Mouse (Mus musculus) embryonic fibroblast, embryonic 13.5 days (primary cell): ENCODE data around the gene Arrb1. TPM values are rescaled to one million over a fixed set of nuclear protein-coding genes. Genes with fewer than 3 reads are reported as not detected.

Source experiments
- H3K27ac ChIP-seq: 2 replicates; pipeline ENCODE4 v1.5.1; 2012; ENCODE audit warnings: low read length, control low read depth, inconsistent platforms; ENCODE audit not compliant: insufficient read depth
- H3K4me1 ChIP-seq: 2 replicates; pipeline ENCODE4 v1.6.1; 2011; ENCODE audit warnings: low read length; ENCODE audit not compliant: control insufficient read depth, insufficient read depth
- H3K4me3 ChIP-seq: 2 replicates; pipeline ENCODE4 v1.5.1; 2011; ENCODE audit warnings: mild to moderate bottlenecking, control low read depth, low read length; ENCODE audit not compliant: insufficient read depth
- CTCF ChIP-seq: IDR thresholded peaks from 2 replicates; pipeline ENCODE4 v1.5.1; 2011; ENCODE audit warnings: mild to moderate bottlenecking, control low read depth, low read length, moderate library complexity, borderline replicate concordance; ENCODE audit not compliant: insufficient read depth
- POLR2A ChIP-seq: IDR thresholded peaks from 2 replicates; pipeline ENCODE4 v1.6.1; 2011; ENCODE audit warnings: low read depth, mild to moderate bottlenecking, control low read depth, low read length, moderate library complexity
- polyA plus RNA-seq: library from polyadenylated mRNA; stranded (reverse); fragments of >200 nt; gene quantifications from 2 replicates; pipeline ENCODE4 v1.2.4, GENCODE M21; 2011; ENCODE audit warnings: low read depth; ENCODE audit not compliant: missing spikeins, insufficient read length

The Arrb1 gene
- polyA plus RNA-seq, 1 experiment = 6.4 TPM

GRCm38 (mm10) chr7:99592669-99593068, 57.4 kb downstream of the Arrb1 start:
- Histone ChIP-seq H3K27ac (no peak overlapping the region), H3K4me3 (no peak overlapping the region)
- TF ChIP-seq POLR2A = no peak
- TF ChIP-seq CTCF = no peak

GRCm38 (mm10) chr7:99593868-99594803, 58.9 kb downstream of the Arrb1 start:
- Histone ChIP-seq H3K27ac (no peak overlapping the region), H3K4me1 (0 out of 2 replicates have a peak, but pooled peaks cover 3% of the 10 kb centered on the region), H3K4me3 (no peak overlapping the region)
- TF ChIP-seq POLR2A = no peak
- TF ChIP-seq CTCF = no peak

More at GRCm38 (mm10) chr7:99592669-99593068, 57.4 kb downstream of the Arrb1 start:
- 0 out of 2 replicates have a peak, but pooled peaks cover 3% of the 10 kb centered on the region for H3K4me1 ChIP-seq

GRCm38 (mm10) chr7:99598722-99599121, 63.5 kb downstream of the Arrb1 start:
- TF ChIP-seq CTCF = no peak
- TF ChIP-seq POLR2A = no peak
- no peak overlapping the region for H3K4me3 ChIP-seq

GRCm38 (mm10) chr7:99603875-99604662, 68.8 kb downstream of the Arrb1 start:
- Histone ChIP-seq H3K4me1 (no peaks in the 10 kb centered on the region), H3K27ac (no peak overlapping the region), H3K4me3 (no peak overlapping the region)
- TF ChIP-seq POLR2A (no peak), CTCF (no peak)

More at GRCm38 (mm10) chr7:99598722-99599121, 63.5 kb downstream of the Arrb1 start:
- no peak overlapping the region for H3K27ac ChIP-seq
- 0 out of 2 replicates have a peak, but pooled peaks cover 3% of the 10 kb centered on the region for H3K4me1 ChIP-seq

- no peaks in the 10 kb centered on the region for H3K4me1 ChIP-seq
- H3K27ac ChIP-seq = no peak overlapping the region
- TF ChIP-seq CTCF = no peak
- no peak for TF ChIP-seq POLR2A
- no peak overlapping the region for H3K4me3 ChIP-seq
Observed at GRCm38 (mm10) chr7:99605058-99605457, 69.8 kb downstream of the Arrb1 start.

- TF ChIP-seq POLR2A = no peak
- TF ChIP-seq CTCF = no peak
- Histone ChIP-seq H3K27ac (no peak overlapping the region), H3K4me1 (no peaks in the 10 kb centered on the region), H3K4me3 (no peak overlapping the region)
Observed at GRCm38 (mm10) chr7:99606303-99606702, 71.0 kb downstream of the Arrb1 start.

- H3K27ac ChIP-seq = no peak overlapping the region
- TF ChIP-seq POLR2A (no peak), CTCF (no peak)
- H3K4me3 ChIP-seq = no peak overlapping the region
- no peaks in the 10 kb centered on the region for H3K4me1 ChIP-seq
Observed at GRCm38 (mm10) chr7:99606766-99607165, 71.5 kb downstream of the Arrb1 start.

- H3K4me1 ChIP-seq = no peaks in the 10 kb centered on the region
- H3K4me3 ChIP-seq = no peak overlapping the region
- H3K27ac ChIP-seq = no peak overlapping the region
- no peak for TF ChIP-seq CTCF
- no peak for TF ChIP-seq POLR2A
Observed at GRCm38 (mm10) chr7:99607632-99608031, 72.4 kb downstream of the Arrb1 start.

- TF ChIP-seq CTCF (peak; percentile 26; the same call in 1 of the 2 replicates), POLR2A (no peak)
- H3K4me1 ChIP-seq = no peaks in the 10 kb centered on the region
- no peak overlapping the region for H3K4me3 ChIP-seq
- no peak overlapping the region for H3K27ac ChIP-seq
Observed at GRCm38 (mm10) chr7:99618264-99618663, 83.0 kb downstream of the Arrb1 start.

- TF ChIP-seq CTCF = peak; percentile 55; the same call in 1 of the 2 replicates
- TF ChIP-seq POLR2A = no peak
Observed at GRCm38 (mm10) chr7:99618860-99619259, 83.6 kb downstream of the Arrb1 start.

More at GRCm38 (mm10) chr7:99618860-99619259, 83.6 kb downstream of the Arrb1 start:
- H3K4me3 ChIP-seq = no peak overlapping the region
- H3K4me1 ChIP-seq = no peaks in the 10 kb centered on the region
- no peak overlapping the region for H3K27ac ChIP-seq
